Mouse (Mus musculus): ENCODE results near the gene Sdhb.

DNA sequence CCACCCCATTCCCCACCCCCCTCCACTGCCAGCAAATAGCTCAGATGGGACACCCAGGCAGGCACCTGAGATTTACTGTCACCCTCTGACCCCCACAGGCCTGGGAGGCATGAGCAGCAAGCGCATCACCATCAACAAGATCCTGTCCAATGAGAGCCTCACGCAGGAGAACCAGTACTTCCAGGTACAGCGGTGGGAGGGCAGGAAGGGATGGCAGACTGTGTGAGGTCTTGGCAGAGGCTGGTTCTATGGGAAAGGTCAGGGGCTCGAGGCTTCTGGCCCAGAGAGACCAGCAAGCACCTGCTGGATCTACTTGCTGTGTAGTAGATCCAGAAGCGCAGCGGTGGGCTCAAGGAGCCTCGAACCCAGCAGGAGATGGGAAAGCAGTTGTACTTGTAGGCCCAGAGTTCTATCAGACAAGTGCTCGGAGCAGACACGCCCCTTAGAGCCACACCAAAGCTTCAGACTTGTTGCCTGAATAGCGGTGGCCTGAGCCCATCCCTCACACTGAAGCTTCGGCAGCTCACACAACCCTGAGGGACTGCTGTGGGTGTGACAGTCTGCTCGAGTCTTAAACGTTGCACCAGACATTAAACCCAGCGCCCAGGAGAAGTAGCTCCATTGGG is 14.3 kb upstream of the Sdhb start:
- TF ChIP-seq CTCF (IDR thresholded peaks at IDR 0.05; ENCODE audit: control insufficient read depth, insufficient read depth, low read length) (no peak), POLR2A (IDR thresholded peaks at IDR 0.05; ENCODE audit: borderline replicate concordance, control insufficient read depth, low read depth, low read length) (no peak)
